Mouse (Mus musculus) E14TG2a.4 (cell line): Measurements from ENCODE around the gene Acot4.
"Not testable (repeated sequence)": the region's sequence is repeated elsewhere in the genome, so short reads cannot be mapped to it uniquely, and the experiment has no call there.

Source experiments
- H3K27me3 ChIP-seq: 2 replicates; pipeline ENCODE4 v1.6.1; 2014; ENCODE audit warnings: low read length, control low read depth; ENCODE audit not compliant: insufficient read depth
- H3K36me3 ChIP-seq: 2 replicates; pipeline ENCODE4 v1.6.1; 2014; ENCODE audit warnings: low read length, control low read depth; ENCODE audit not compliant: insufficient read depth
- H3K4me1 ChIP-seq: replicated peaks from 2 replicates; pipeline ENCODE4 v1.6.1; 2014; ENCODE audit warnings: low read depth, low read length, control low read depth
- H3K4me3 ChIP-seq: replicated peaks from 2 replicates; pipeline ENCODE4 v1.5.1; 2014; ENCODE audit warnings: mild to moderate bottlenecking, low read length
- H3K9me3 ChIP-seq: 2 replicates; pipeline ENCODE4 v1.6.1; 2014; ENCODE audit warnings: low read length, control low read depth
- CTCF ChIP-seq: conservative IDR thresholded peaks from 2 replicates; pipeline ENCODE4 v1.5.1; 2014; ENCODE audit warnings: low read length
- NANOG ChIP-seq: IDR thresholded peaks from 2 replicates; pipeline ENCODE4 v1.6.1; 2014; ENCODE audit warnings: borderline replicate concordance, low read length, mixed read lengths
- POU5F1 ChIP-seq: IDR thresholded peaks from 2 replicates; pipeline ENCODE4 v1.6.1; 2014; ENCODE audit warnings: low read length, borderline replicate concordance

Acot4 gene

DNA sequence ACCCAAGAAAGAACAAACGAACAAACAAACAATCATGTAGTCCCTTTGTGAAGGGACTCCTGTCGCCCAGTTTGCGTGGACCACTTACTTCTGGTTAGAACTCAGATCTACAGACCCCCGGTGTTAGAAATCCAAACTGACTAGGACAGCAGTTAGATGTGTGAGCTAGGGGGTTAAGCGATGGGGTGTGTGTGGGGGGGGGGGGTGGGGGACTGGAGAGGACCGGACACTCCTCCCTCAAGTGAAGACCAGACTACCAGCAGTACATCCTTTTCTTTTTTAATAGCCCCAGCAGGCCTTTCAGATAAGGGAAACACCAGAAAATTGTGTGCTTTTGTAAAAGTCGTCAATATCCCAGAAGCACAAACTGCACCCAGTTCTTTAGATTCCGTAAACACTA is 29.4 kb upstream of the Acot4 start:
- Histone ChIP-seq H3K27me3 (peaks cover 27% of the 10 kb centered on the region), H3K36me3 (no peaks in the 10 kb centered on the region), H3K9me3 (peaks cover 16% of the 10 kb centered on the region), H3K4me3 (peak overlapping the region; percentile 74), H3K4me1 (peaks cover 16% of the 10 kb centered on the region)
- TF ChIP-seq NANOG (no peak), POU5F1 (no peak), CTCF (no peak)

DNA sequence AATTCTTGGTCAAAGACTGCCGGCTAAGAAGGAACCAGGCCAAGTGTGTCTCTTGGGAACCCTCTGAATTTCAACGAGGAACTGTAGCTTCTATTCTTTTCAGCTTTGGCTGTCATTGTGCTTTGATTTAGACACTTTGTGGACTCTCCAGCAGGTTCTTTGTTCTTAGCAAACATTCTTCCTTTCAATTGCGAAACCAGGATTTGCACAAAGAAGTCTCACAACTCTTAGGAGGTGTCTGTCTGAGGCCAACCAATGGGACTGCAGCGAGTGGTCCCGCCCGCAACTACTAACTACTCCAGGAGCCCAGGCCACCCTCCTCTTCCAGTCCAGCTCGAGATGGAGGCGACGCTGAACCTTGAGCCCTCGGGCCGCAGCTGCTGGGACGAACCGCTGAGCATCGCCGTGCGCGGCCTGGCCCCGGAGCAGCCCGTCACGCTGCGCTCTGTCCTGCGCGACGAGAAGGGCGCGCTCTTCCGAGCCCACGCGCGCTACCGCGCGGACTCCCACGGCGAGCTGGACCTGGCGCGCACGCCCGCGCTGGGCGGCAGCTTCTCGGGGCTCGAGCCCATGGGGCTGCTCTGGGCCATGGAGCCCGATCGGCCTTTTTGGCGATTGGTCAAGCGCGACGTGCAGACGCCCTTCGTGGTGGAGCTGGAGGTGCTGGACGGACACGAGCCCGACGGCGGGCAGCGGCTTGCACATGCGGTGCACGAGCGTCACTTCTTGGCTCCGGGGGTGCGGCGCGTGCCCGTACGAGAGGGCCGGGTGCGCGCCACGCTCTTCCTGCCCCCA is 28.8 kb upstream of the Acot4 start, which contains the start of gene Acot1:
TSS of gene Acot1 (plus strand) at position 320 of the 795 bp plus-strand sequence.
- peak within 1 kb of the TSS; percentile 74 for H3K4me3 ChIP-seq
- H3K9me3 ChIP-seq: peaks cover 14% of the 10 kb centered on the region
- H3K4me1 ChIP-seq: peaks cover 16% of the 10 kb centered on the region
- H3K36me3 ChIP-seq: not testable (repeated sequence)
- peaks cover 27% of the 10 kb centered on the region for H3K27me3 ChIP-seq

DNA sequence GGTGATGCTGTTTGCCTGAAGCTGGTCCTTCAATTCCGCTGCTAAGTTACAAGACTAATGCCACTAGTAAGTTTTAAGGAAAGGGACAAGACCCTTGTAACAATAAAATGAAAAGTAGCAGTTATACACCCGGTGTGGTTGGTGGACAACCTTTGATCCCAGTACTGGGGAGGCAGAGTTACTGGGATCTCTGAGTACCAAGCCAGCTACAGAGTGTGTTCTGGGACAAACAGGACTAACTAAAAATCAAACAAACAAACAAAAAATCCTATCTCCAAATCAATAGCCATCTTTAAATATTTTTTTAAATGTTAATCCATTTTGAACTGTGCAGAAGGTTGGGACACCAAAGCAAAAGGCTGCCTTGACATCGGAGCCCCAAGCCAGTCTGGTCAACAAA is 28.0 kb upstream of the Acot4 start:
- peaks cover 18% of the 10 kb centered on the region for H3K4me1 ChIP-seq
- TF ChIP-seq POU5F1 (no peak), NANOG (no peak), CTCF (no peak)
- H3K9me3 ChIP-seq: peaks cover 14% of the 10 kb centered on the region
- H3K4me3 ChIP-seq: peak overlapping the region; percentile 74
- H3K27me3 ChIP-seq: peaks cover 27% of the 10 kb centered on the region
- 0 out of 2 replicates have a peak, but pooled peaks cover 3% of the 10 kb centered on the region for H3K36me3 ChIP-seq

DNA sequence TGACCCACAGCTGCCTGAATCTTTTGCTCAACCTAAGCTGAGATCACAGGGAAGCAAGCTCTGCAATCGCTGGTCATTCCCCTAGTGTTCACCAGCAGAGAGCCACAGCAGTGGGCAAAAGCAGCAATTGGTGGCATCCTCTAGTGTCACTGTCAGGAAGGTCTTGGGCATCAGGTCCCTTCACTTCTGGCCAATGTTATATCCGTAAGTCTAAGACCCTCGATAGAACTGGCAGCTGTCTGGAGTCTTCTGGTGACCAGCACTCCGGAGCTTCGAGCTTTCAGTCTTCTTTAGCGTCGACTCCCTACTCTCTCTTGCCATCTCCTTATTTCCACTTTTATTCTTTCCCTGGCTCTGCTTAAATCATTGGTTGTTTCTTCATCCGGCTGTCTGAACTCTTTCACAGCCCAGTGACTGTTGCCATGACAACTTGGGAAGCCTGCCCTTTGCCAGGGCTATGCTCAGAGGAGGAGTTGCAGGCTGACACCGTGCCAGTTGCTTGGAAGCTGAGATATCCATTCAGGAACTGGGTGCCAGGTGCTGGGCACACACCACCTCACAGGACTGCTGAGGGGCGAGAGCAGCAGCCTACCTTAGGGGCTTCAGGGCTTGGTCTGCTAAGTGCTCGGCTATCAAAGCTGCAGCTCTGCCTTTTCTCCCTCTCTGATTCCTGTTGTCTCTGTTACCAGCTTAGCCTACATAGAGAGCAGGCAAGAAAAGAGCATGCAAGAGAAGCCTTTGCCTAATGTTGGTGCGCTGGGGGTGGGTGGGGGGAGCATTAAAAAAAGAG is 26.7 kb upstream of the Acot4 start:
- peaks cover 27% of the 10 kb centered on the region for H3K27me3 ChIP-seq
- TF ChIP-seq NANOG (no peak), CTCF (no peak), POU5F1 (no peak)
- H3K9me3 ChIP-seq: peaks cover 14% of the 10 kb centered on the region
- H3K4me1 ChIP-seq: peaks cover 26% of the 10 kb centered on the region
- no peak overlapping the region for H3K4me3 ChIP-seq
- H3K36me3 ChIP-seq: 0 out of 2 replicates have a peak, but pooled peaks cover 3% of the 10 kb centered on the region

DNA sequence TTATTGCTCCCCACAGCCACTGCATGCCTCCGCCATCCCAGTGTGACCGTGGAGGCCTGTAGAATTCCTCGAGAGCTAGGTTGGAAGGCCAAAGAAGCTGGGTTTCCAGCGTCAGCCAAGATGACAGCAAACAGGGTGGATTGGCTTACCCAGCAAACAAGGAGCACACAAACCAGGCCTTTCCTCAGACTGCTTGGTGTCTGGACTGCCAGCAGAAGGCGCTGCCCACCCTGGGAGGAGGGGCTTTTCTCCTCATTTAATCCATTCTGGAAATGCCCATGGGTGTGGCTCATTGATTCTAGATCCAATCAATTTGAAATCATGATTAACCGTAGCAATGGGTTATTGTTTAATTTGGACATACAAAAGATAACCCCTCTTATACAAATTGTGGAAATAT is 25.0 kb upstream of the Acot4 start:
- peaks cover 28% of the 10 kb centered on the region for H3K4me1 ChIP-seq
- TF ChIP-seq NANOG (no peak), POU5F1 (no peak), CTCF (peak; percentile 27; the same call in 1 of the 2 replicates)
- peaks cover 24% of the 10 kb centered on the region for H3K27me3 ChIP-seq
- H3K9me3 ChIP-seq: peaks cover 5% of the 10 kb centered on the region
- no peak overlapping the region for H3K4me3 ChIP-seq
- 0 out of 2 replicates have a peak, but pooled peaks cover 3% of the 10 kb centered on the region for H3K36me3 ChIP-seq

DNA sequence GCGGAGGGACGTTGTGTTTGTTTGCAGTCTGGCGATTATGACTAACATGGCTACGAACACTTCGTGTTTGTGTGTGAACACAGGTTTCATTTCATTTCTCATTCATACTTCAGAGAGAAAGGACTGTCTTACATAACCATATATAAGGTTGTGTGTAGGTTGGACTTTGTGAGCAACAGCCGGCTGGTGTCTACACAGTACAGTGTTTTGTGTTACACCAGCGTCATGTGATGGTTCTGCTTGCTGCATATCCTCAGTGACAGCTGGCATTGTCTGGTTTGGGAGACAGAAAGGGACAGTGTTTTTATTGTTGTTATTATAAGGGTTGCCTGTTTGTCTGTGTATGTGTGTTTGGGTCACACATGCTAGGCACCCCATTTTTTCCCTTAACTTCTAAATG is 24.5 kb upstream of the Acot4 start:
- no peak for TF ChIP-seq CTCF
- no peak for TF ChIP-seq NANOG
- TF ChIP-seq POU5F1: no peak
- 0 out of 2 replicates have a peak, but pooled peaks cover 3% of the 10 kb centered on the region for H3K9me3 ChIP-seq
- peaks cover 19% of the 10 kb centered on the region for H3K27me3 ChIP-seq
- no peak overlapping the region for H3K4me3 ChIP-seq
- peaks cover 28% of the 10 kb centered on the region for H3K4me1 ChIP-seq
- 0 out of 2 replicates have a peak, but pooled peaks cover 3% of the 10 kb centered on the region for H3K36me3 ChIP-seq

DNA sequence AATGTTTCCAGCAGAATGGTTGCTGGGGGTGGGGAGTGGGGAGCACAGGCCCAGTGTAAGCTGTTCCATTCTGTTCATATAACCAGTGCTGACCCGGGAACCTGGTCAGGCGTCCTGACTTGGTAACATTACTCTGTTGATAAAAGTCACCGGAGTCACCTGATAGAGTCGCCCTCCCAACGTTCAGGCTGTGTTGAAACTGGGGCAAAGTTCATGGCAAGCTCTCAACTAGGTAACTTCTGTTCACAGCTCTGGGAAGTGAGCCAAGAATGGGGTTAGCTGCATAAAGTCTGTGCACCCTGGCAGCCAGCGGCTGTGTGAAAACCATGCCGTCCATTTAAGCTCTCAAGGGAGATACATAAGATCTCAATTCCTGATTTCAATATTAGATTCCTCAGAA is 17.7 kb upstream of the Acot4 start:
- not testable (repeated sequence) for H3K27me3 ChIP-seq, H3K36me3 ChIP-seq, H3K4me1 ChIP-seq, H3K4me3 ChIP-seq
- H3K9me3 ChIP-seq: peaks cover 55% of the 10 kb centered on the region

DNA sequence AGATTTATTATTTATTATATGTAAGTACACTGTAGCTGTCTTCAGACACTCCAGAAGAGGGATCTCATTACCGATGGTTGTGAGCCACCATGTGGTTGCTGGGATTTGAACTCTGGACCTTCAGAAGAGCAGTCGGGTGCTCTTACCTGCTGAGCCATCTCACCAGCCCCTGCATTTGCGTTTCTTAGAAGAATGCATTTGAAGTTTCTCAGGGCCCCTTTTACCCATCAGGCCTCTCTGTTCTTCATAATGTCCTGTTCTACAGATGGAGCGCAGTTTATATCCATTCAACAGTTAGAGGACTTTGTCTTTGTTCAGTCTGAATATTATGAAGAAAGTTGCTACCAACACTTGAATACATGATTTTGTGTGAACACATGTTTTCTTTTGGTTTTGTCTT is 15.9 kb upstream of the Acot4 start:
- peaks cover 73% of the 10 kb centered on the region for H3K9me3 ChIP-seq
- not testable (repeated sequence) for H3K4me1 ChIP-seq, H3K27me3 ChIP-seq, H3K4me3 ChIP-seq, H3K36me3 ChIP-seq
